Mouse (Mus musculus) stomach, embryonic 16.5 days (tissue): ENCODE results near the gene Acoxl. TPM values are rescaled to one million over a fixed set of nuclear protein-coding genes. Genes with fewer than 3 reads are reported as not detected.
A peak's percentile ranks its signal among the peaks of the same experiment; 100 is the strongest.

Experiments
- ATAC-seq: fragments of 200-750 bp; cut with Nextera tagmentation; 2 replicates; pipeline ENCODE4 v1.8.0; 2017; ENCODE audit warnings: moderate number of reproducible peaks, moderate TSS enrichment; ENCODE audit not compliant: insufficient read depth, low FRiP score
- H3K27ac ChIP-seq: fragments of 300-500 bp; sonication (generic); 2 replicates; pipeline ENCODE4 v1.5.1; 2014; ENCODE audit warnings: low read length
- H3K27me3 ChIP-seq: fragments of 300-500 bp; sonication (generic); 2 replicates; pipeline ENCODE4 v1.6.1; 2014; ENCODE audit warnings: low read length, control low read depth, mixed read lengths; ENCODE audit not compliant: control insufficient read depth, insufficient read depth
- H3K36me3 ChIP-seq: fragments of 300-500 bp; sonication (generic); 2 replicates; pipeline ENCODE4 v1.6.1; 2014; ENCODE audit warnings: low read length; ENCODE audit not compliant: control insufficient read depth, insufficient read depth
- H3K4me1 ChIP-seq: fragments of 300-500 bp; sonication (generic); 2 replicates; pipeline ENCODE4 v1.6.1; 2014; ENCODE audit warnings: low read length, control low read depth, mixed read lengths; ENCODE audit not compliant: control insufficient read depth, insufficient read depth
- H3K4me2 ChIP-seq: fragments of 300-500 bp; sonication (generic); 2 replicates; pipeline ENCODE4 v1.6.1; 2014; ENCODE audit warnings: low read depth, low read length, mixed read lengths
- H3K4me3 ChIP-seq: fragments of 300-500 bp; sonication (generic); replicated peaks from 2 replicates; pipeline ENCODE4 v1.5.1; 2014; ENCODE audit warnings: mild to moderate bottlenecking, low read length
- H3K9ac ChIP-seq: fragments of 300-500 bp; sonication (generic); 2 replicates; pipeline ENCODE4 v1.6.1; 2014; ENCODE audit warnings: low read length
- H3K9me3 ChIP-seq: fragments of 300-500 bp; sonication (generic); replicated peaks from 2 replicates; pipeline ENCODE4 v1.6.1; 2016; ENCODE audit warnings: low read length, control low read depth; ENCODE audit not compliant: control insufficient read depth
- WGBS: fragments of 180-500 bp; shearing (Covaris S2); extraction: QIAGEN DNeasy Blood & Tissue Kit; methylation state at CpG from one replicate; pipeline ENCODE4 v1.1.7; 2014; 5-methylcytosine and 5-hydroxymethylcytosine counted together
- polyA plus RNA-seq: library from polyadenylated mRNA; unstranded; fragments of >200 nt; fragmentation: Nextera tagmentation; extraction: Ambion mirVana; gene quantifications from 2 replicates; pipeline ENCODE4 v1.2.1, GENCODE M21; 2015

Acoxl gene
- polyA plus RNA-seq, 1 experiment from 2014 or later = 0.04 TPM

- H3K36me3 ChIP-seq = no peaks in the 10 kb centered on the region
Observed at GRCm38 (mm10) chr2:127990856-127991479, 152.3 kb downstream of the Acoxl start.

GRCm38 (mm10) chr2:127991656-127992055 lies 153.0 kb downstream of the Acoxl start:
- no peaks in the 10 kb centered on the region for H3K27me3 ChIP-seq
- ATAC-seq = no peak
- WGBS = 90% methylated on average over 1 of the region's 1 CpGs

More at GRCm38 (mm10) chr2:127990856-127991479, 152.3 kb downstream of the Acoxl start:
- Histone ChIP-seq H3K9ac (no peak overlapping the region), H3K27me3 (no peaks in the 10 kb centered on the region), H3K4me2 (no peak overlapping the region), H3K27ac (no peak overlapping the region), H3K4me1 (0 out of 2 replicates have a peak, but pooled peaks cover 3% of the 10 kb centered on the region), H3K9me3 (no peaks in the 10 kb centered on the region), H3K4me3 (no peak overlapping the region)
- WGBS = 31% methylated on average over 6 of the region's 6 CpGs
- peak; percentile 47; the same call in 1 of the 2 replicates for ATAC-seq

GRCm38 (mm10) chr2:128008662-128009423 lies 170.2 kb downstream of the Acoxl start:
- ATAC-seq = no peak
- Histone ChIP-seq H3K27me3 (no peaks in the 10 kb centered on the region), H3K36me3 (no peaks in the 10 kb centered on the region), H3K4me3 (no peak overlapping the region), H3K9ac (no peak overlapping the region), H3K9me3 (no peaks in the 10 kb centered on the region), H3K4me1 (no peaks in the 10 kb centered on the region), H3K4me2 (no peak overlapping the region), H3K27ac (no peak overlapping the region)
- 80% methylated on average over 17 of the region's 17 CpGs for WGBS

More at GRCm38 (mm10) chr2:127991656-127992055, 153.0 kb downstream of the Acoxl start:
- 0 out of 2 replicates have a peak, but pooled peaks cover 3% of the 10 kb centered on the region for H3K4me1 ChIP-seq
- no peaks in the 10 kb centered on the region for H3K36me3 ChIP-seq
- H3K9me3 ChIP-seq = no peaks in the 10 kb centered on the region
- H3K4me3 ChIP-seq = no peak overlapping the region
- no peak overlapping the region for H3K9ac ChIP-seq
- no peak overlapping the region for H3K4me2 ChIP-seq
- no peak overlapping the region for H3K27ac ChIP-seq

- no peaks in the 10 kb centered on the region for H3K9me3 ChIP-seq
- no peak overlapping the region for H3K9ac ChIP-seq
- H3K27ac ChIP-seq = no peak overlapping the region
- H3K4me1 ChIP-seq = no peaks in the 10 kb centered on the region
- no peaks in the 10 kb centered on the region for H3K36me3 ChIP-seq
- 63% methylated on average over 2 of the region's 2 CpGs for WGBS
- ATAC-seq = no peak
- no peak overlapping the region for H3K4me2 ChIP-seq
- H3K27me3 ChIP-seq = no peaks in the 10 kb centered on the region
- H3K4me3 ChIP-seq = no peak overlapping the region
Observed at GRCm38 (mm10) chr2:128014613-128015012, 175.9 kb downstream of the Acoxl start.

- H3K9me3 ChIP-seq = no peaks in the 10 kb centered on the region
- no peak overlapping the region for H3K9ac ChIP-seq
- H3K4me2 ChIP-seq = no peak overlapping the region
- no peak for ATAC-seq
- H3K4me3 ChIP-seq = no peak overlapping the region
- no peaks in the 10 kb centered on the region for H3K36me3 ChIP-seq
- no peaks in the 10 kb centered on the region for H3K27me3 ChIP-seq
- no peak overlapping the region for H3K27ac ChIP-seq
- 78% methylated on average over 8 of the region's 8 CpGs for WGBS
- no peaks in the 10 kb centered on the region for H3K4me1 ChIP-seq
Observed at GRCm38 (mm10) chr2:128015602-128016001, 176.9 kb downstream of the Acoxl start.

GRCm38 (mm10) chr2:128020039-128020907 lies 181.6 kb downstream of the Acoxl start:
- Histone ChIP-seq H3K27me3 (no peaks in the 10 kb centered on the region), H3K27ac (no peak overlapping the region), H3K9me3 (no peaks in the 10 kb centered on the region), H3K4me3 (no peak overlapping the region), H3K4me2 (no peak overlapping the region), H3K9ac (no peak overlapping the region), H3K4me1 (no peaks in the 10 kb centered on the region), H3K36me3 (no peaks in the 10 kb centered on the region)
- no peak for ATAC-seq
- WGBS = 37% methylated on average over 7 of the region's 7 CpGs

- H3K4me3 ChIP-seq = no peak overlapping the region
- H3K9me3 ChIP-seq = no peaks in the 10 kb centered on the region
- H3K36me3 ChIP-seq = no peaks in the 10 kb centered on the region
- H3K9ac ChIP-seq = no peak overlapping the region
- no peaks in the 10 kb centered on the region for H3K27me3 ChIP-seq
- H3K4me2 ChIP-seq = no peak overlapping the region
- ATAC-seq = no peak
- no peaks in the 10 kb centered on the region for H3K4me1 ChIP-seq
- no peak overlapping the region for H3K27ac ChIP-seq
Observed at GRCm38 (mm10) chr2:128020908-128021193, 182.2 kb downstream of the Acoxl start.

GRCm38 (mm10) chr2:128023855-128024254 lies 185.2 kb downstream of the Acoxl start:
- Histone ChIP-seq H3K9ac (no peak overlapping the region), H3K4me1 (no peaks in the 10 kb centered on the region)
- 83% methylated on average over 2 of the region's 2 CpGs for WGBS

GRCm38 (mm10) chr2:128027696-128028095 lies 189.0 kb downstream of the Acoxl start:
- Histone ChIP-seq H3K9ac (no peak overlapping the region), H3K9me3 (no peaks in the 10 kb centered on the region), H3K4me2 (no peak overlapping the region), H3K27ac (no peak overlapping the region), H3K27me3 (no peaks in the 10 kb centered on the region), H3K36me3 (no peaks in the 10 kb centered on the region), H3K4me3 (no peak overlapping the region), H3K4me1 (no peaks in the 10 kb centered on the region)
- ATAC-seq = no peak
- 71% methylated on average over 12 of the region's 12 CpGs for WGBS

More at GRCm38 (mm10) chr2:128023855-128024254, 185.2 kb downstream of the Acoxl start:
- no peak for ATAC-seq
- Histone ChIP-seq H3K4me2 (no peak overlapping the region), H3K36me3 (no peaks in the 10 kb centered on the region), H3K9me3 (no peaks in the 10 kb centered on the region), H3K4me3 (no peak overlapping the region), H3K27ac (no peak overlapping the region), H3K27me3 (no peaks in the 10 kb centered on the region)
